Mouse (Mus musculus): ENCODE data around the gene Gdf3. TPM values are rescaled to one million over a fixed set of nuclear protein-coding genes. Genes with fewer than 3 reads are reported as not detected.
"Not testable (repeated sequence)": the region's sequence is repeated elsewhere in the genome, so short reads cannot be mapped to it uniquely, and the experiment has no call there.

Gene Gdf3
- polyA plus RNA-seq, 2 experiments, result 1.5 to 2.2 TPM

DNA sequence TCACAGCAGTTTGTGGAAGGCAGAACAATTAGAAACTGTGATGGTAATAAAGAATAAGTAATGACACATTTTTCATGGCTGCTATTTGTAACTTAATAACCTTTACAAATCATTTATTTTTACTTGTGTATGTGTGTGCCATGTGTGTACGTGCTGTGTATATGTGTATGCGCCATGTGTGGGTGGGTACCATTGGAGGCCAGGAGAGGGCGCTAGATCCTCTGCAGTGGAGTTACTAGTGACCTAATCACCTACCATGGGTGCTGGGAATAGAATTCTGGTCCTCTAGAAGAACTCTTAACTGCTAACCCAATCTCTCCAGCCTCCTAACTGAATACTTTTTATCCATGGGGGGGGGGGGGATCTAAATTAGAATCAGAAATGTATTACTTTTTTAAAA lies 40.0 kb upstream of the Gdf3 start:
- H3K9me3 ChIP-seq (ENCODE audit: control insufficient read depth, low read length), result no peaks in the 10 kb centered on the region
- no peaks in the 10 kb centered on the region for H3K27me3 ChIP-seq (ENCODE audit: control insufficient read depth, insufficient read depth, low read length)
- no peaks in the 10 kb centered on the region for H3K36me3 ChIP-seq (replicated peaks; ENCODE audit: control insufficient read depth, insufficient read depth, low read depth)
- no peak overlapping the region for H3K4me2 ChIP-seq (ENCODE audit: low read depth)
- H3K4me3 ChIP-seq (ENCODE audit: insufficient read depth in 1 of 2, low read depth in 2 of 2, low read length in 2 of 2), result no peak overlapping the region
- H3K4me1 ChIP-seq (replicated peaks; ENCODE audit: control insufficient read depth in 2 of 2, insufficient read depth in 2 of 2, low read length in 1 of 2), result no peaks in the 10 kb centered on the region
- DNase-seq (ENCODE audit: low read depth in 3 of 3, low spot score in 3 of 3), result no peak
- ATAC-seq (ENCODE audit: insufficient read depth), result no peak
- WGBS (ENCODE audit: insufficient replicate concordance), result 68% methylated on average over 3 of the region's 3 CpGs
- H3K9ac ChIP-seq (replicated peaks), result no peak overlapping the region
- TF ChIP-seq CTCF (IDR thresholded peaks at IDR 0.05; ENCODE audit: low read depth), result no peak
- H3K27ac ChIP-seq, result no peak overlapping the region

DNA sequence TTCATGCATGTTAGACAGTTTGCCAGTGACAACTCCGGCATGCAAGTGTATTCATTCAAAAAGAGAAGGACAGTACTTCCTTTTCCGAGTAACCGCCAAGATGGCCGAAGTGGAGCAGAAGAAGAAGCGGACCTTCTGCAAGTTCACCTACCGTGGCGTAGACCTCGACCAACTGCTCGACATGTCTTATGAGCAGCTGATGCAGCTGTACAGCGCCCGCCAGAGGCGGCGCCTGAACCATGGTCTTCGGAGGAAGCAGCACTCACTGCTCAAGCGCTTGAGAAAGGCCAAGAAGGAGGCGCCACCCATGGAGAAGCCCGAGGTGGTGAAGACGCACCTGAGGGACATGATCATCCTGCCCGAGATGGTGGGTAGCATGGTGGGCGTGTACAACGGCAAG lies 34.3 kb upstream of the Gdf3 start:
- not testable (repeated sequence) for H3K36me3 ChIP-seq (replicated peaks; ENCODE audit: control insufficient read depth, insufficient read depth, low read depth); H3K9ac ChIP-seq (replicated peaks); H3K4me2 ChIP-seq (ENCODE audit: low read depth); DNase-seq (ENCODE audit: low read depth in 3 of 3, low spot score in 3 of 3); H3K4me1 ChIP-seq (replicated peaks; ENCODE audit: control insufficient read depth in 2 of 2, insufficient read depth in 2 of 2, low read length in 1 of 2); ATAC-seq (ENCODE audit: insufficient read depth); H3K9me3 ChIP-seq (ENCODE audit: control insufficient read depth, low read length); H3K27ac ChIP-seq; H3K27me3 ChIP-seq (ENCODE audit: control insufficient read depth, insufficient read depth, low read length); H3K4me3 ChIP-seq (ENCODE audit: insufficient read depth in 1 of 2, low read depth in 2 of 2, low read length in 2 of 2)
- WGBS (ENCODE audit: insufficient replicate concordance), result 80% methylated on average over 21 of the region's 21 CpGs

DNA sequence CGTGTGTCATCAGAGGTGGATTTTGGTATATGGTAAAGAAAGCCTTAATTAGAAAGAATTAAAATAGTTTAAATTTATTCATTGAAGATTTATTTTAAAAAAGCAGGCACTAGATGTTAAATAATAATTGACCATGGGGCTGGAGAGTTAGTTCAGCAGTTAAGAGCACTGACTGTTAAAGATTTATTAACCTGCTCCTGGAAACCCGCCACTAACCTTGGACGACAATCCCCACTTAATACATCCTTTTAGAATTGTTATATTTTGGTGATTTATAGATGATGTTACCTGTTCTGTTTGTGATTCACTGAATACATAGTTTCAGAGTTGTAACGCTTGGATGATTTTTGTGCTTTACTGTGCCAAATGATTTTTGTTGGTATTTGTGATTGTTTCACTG lies 27.7 kb upstream of the Gdf3 start:
- not testable (repeated sequence) for H3K9me3 ChIP-seq (ENCODE audit: control insufficient read depth, low read length); DNase-seq (ENCODE audit: low read depth in 3 of 3, low spot score in 3 of 3); H3K27me3 ChIP-seq (ENCODE audit: control insufficient read depth, insufficient read depth, low read length); H3K4me2 ChIP-seq (ENCODE audit: low read depth); H3K36me3 ChIP-seq (replicated peaks; ENCODE audit: control insufficient read depth, insufficient read depth, low read depth); H3K4me1 ChIP-seq (replicated peaks; ENCODE audit: control insufficient read depth in 2 of 2, insufficient read depth in 2 of 2, low read length in 1 of 2); H3K4me3 ChIP-seq (ENCODE audit: insufficient read depth in 1 of 2, low read depth in 2 of 2, low read length in 2 of 2); ATAC-seq (ENCODE audit: insufficient read depth); H3K9ac ChIP-seq (replicated peaks); H3K27ac ChIP-seq
- WGBS (ENCODE audit: insufficient replicate concordance), result 64% methylated on average over 4 of the region's 4 CpGs

- H3K9ac ChIP-seq (replicated peaks), result no peak overlapping the region
- H3K36me3 ChIP-seq (replicated peaks; ENCODE audit: control insufficient read depth, insufficient read depth, low read depth), result no peaks in the 10 kb centered on the region
- TF ChIP-seq CTCF (IDR thresholded peaks at IDR 0.05; ENCODE audit: low read depth) (no peak), EP300 (IDR thresholded peaks at IDR 0.05; ENCODE audit: low read depth) (no peak)
- H3K4me2 ChIP-seq (ENCODE audit: low read depth), result no peak overlapping the region
- no peaks in the 10 kb centered on the region for H3K4me1 ChIP-seq (replicated peaks; ENCODE audit: control insufficient read depth in 2 of 2, insufficient read depth in 2 of 2, low read length in 1 of 2)
- H3K4me3 ChIP-seq (ENCODE audit: insufficient read depth in 1 of 2, low read depth in 2 of 2, low read length in 2 of 2), result no peak overlapping the region
- no peaks in the 10 kb centered on the region for H3K9me3 ChIP-seq (ENCODE audit: control insufficient read depth, low read length)
- DNase-seq (ENCODE audit: low read depth in 3 of 3, low spot score in 3 of 3) (no peak), ATAC-seq (ENCODE audit: insufficient read depth) (no peak)
- 68% methylated on average over 3 of the region's 3 CpGs for WGBS (ENCODE audit: insufficient replicate concordance)
- H3K27me3 ChIP-seq (ENCODE audit: control insufficient read depth, insufficient read depth, low read length), result no peaks in the 10 kb centered on the region
- H3K27ac ChIP-seq, result no peak overlapping the region
Measured at GRCm38 (mm10) chr6:122636666-122637065, 26.8 kb upstream of the Gdf3 start.

- H3K9ac ChIP-seq (replicated peaks), result no peak overlapping the region
- H3K4me3 ChIP-seq (ENCODE audit: insufficient read depth in 1 of 2, low read depth in 2 of 2, low read length in 2 of 2), result no peak overlapping the region
- no peak for ATAC-seq (ENCODE audit: insufficient read depth)
- no peaks in the 10 kb centered on the region for H3K9me3 ChIP-seq (ENCODE audit: control insufficient read depth, low read length)
- DNase-seq (ENCODE audit: low read depth in 3 of 3, low spot score in 3 of 3), result no peak
- no peaks in the 10 kb centered on the region for H3K36me3 ChIP-seq (replicated peaks; ENCODE audit: control insufficient read depth, insufficient read depth, low read depth)
- H3K4me1 ChIP-seq (replicated peaks; ENCODE audit: control insufficient read depth in 2 of 2, insufficient read depth in 2 of 2, low read length in 1 of 2), result no peaks in the 10 kb centered on the region
- no peaks in the 10 kb centered on the region for H3K27me3 ChIP-seq (ENCODE audit: control insufficient read depth, insufficient read depth, low read length)
- TF ChIP-seq CTCF (IDR thresholded peaks at IDR 0.05; ENCODE audit: low read depth) (no peak), EP300 (IDR thresholded peaks at IDR 0.05; ENCODE audit: low read depth) (no peak)
- WGBS (ENCODE audit: insufficient replicate concordance), result 50% methylated on average over 7 of the region's 7 CpGs
- no peak overlapping the region for H3K27ac ChIP-seq
- no peak overlapping the region for H3K4me2 ChIP-seq (ENCODE audit: low read depth)
Measured at GRCm38 (mm10) chr6:122635315-122635714, 25.4 kb upstream of the Gdf3 start.

GRCm38 (mm10) chr6:122633411-122633810 lies 23.5 kb upstream of the Gdf3 start:
- Histone ChIP-seq H3K27me3 (ENCODE audit: control insufficient read depth, insufficient read depth, low read length) (no peaks in the 10 kb centered on the region; the same call in 1 of the 2 replicates), H3K9ac (replicated peaks) (no peak overlapping the region), H3K4me2 (ENCODE audit: low read depth) (no peak overlapping the region), H3K27ac (no peak overlapping the region), H3K9me3 (ENCODE audit: control insufficient read depth, low read length) (no peaks in the 10 kb centered on the region), H3K36me3 (replicated peaks; ENCODE audit: control insufficient read depth, insufficient read depth, low read depth) (no peaks in the 10 kb centered on the region), H3K4me3 (ENCODE audit: insufficient read depth in 1 of 2, low read depth in 2 of 2, low read length in 2 of 2) (no peak overlapping the region), H3K4me1 (replicated peaks; ENCODE audit: control insufficient read depth in 2 of 2, insufficient read depth in 2 of 2, low read length in 1 of 2) (no peaks in the 10 kb centered on the region)
- 27% methylated on average over 9 of the region's 9 CpGs for WGBS (ENCODE audit: insufficient replicate concordance)
- ATAC-seq (ENCODE audit: insufficient read depth) (no peak), DNase-seq (ENCODE audit: low read depth in 3 of 3, low spot score in 3 of 3) (no peak)
- peak; percentile 56 for TF ChIP-seq CTCF (IDR thresholded peaks at IDR 0.05; ENCODE audit: low read depth)
- TF ChIP-seq EP300 (IDR thresholded peaks at IDR 0.05; ENCODE audit: low read depth), result no peak

Measured in liver, embryonic 14.5 days (tissue).